Mouse (Mus musculus): ENCODE data around the gene Ascl3.

The Ascl3 gene

DNA sequence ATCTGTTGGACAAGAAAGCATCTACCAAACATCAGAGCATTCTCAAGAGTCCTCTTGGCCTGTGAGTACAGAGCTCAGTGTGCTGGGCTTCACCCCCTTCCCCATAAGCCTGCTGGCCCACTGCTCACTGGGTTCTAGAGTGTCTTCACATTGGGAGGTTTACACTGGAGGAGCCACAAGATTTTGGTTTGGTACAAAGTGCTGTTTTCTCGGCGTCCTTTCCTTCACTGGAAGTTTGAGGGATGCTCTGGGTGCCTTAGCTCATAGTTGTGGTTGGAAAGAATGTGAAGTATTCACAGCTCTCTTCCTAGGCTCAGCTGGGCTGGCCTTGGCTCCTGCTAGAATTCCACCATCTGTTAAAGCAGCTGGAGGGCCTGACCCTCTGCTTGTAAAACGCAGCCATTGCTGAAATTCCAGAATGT lies 22.6 kb downstream of the Ascl3 start:
- DNase-seq: peak; percentile 30

DNA sequence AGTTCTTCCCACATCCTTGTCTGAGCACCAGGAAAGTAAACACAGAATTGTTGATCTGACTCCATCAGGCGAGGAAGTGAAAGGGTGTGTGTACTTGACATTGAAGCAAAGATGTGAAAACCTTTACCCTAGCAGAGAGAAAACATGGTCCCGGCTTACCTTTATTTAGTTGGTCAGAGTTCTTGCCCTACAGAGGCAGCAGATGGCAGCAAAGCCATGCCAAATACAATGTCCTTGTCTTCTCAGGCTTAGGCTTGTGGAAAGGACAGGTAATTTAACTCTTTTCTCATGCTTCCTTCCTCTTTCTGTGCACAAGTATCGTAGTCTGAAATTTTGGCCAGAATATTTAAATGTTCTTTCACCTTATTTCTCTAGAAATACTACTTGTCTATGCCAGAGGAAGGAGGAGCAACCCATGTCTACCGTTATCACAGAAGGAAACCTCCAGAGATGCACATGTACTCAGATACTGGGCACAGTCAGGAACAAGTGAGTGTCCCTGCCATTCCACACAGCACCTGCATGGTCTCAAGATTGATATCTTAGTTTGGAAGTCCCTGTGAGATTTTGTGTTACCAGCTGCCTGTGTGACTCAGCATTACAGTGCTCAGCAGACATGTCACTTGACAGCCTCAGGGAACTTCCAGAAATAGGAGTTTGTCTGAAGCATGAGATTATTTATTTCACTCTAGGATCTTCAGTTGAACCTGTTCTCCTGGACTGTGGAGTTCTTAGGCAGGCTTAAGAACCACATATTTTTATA lies 24.3 kb downstream of the Ascl3 start:
- peak; percentile 62 for DNase-seq

DNA sequence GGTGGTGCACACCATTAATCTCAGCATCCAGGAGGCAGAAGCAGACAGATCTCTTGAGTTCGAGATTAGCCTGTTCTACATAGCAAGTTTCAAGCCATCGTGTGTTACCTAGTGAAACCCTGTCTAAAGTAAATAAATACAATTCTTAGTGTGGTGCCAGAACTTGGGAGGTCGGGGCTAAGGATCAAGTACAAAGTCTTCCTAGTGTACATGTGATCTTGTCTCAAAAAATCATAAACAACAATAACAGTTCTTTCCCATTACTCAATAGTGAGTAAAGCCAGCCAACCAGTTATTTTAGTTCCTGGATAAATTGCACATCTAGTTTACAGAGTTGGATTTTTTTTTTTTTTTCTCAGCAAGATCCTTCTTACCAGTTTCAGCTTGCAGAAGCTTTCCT lies 27.1 kb downstream of the Ascl3 start:
- DNase-seq: no peak

DNA sequence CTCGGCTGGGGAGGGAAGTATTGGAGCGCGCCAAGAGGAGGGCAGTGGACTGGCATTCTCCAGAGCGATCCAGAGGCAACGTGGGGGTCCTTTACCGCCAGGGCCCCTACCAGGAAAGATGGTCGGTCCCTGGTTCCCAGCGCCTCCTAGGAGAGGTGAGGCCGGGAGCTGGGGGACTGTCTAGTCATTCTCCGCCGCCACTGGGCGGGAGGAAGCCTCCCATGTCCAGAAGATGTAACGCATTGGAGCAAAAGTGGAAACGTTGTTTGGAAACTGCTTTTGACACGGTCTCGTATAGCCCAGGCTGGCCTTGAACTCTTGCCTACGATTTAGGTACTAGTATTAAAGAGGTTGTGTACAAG lies 27.5 kb downstream of the Ascl3 start:
- DNase-seq: no peak

DNA sequence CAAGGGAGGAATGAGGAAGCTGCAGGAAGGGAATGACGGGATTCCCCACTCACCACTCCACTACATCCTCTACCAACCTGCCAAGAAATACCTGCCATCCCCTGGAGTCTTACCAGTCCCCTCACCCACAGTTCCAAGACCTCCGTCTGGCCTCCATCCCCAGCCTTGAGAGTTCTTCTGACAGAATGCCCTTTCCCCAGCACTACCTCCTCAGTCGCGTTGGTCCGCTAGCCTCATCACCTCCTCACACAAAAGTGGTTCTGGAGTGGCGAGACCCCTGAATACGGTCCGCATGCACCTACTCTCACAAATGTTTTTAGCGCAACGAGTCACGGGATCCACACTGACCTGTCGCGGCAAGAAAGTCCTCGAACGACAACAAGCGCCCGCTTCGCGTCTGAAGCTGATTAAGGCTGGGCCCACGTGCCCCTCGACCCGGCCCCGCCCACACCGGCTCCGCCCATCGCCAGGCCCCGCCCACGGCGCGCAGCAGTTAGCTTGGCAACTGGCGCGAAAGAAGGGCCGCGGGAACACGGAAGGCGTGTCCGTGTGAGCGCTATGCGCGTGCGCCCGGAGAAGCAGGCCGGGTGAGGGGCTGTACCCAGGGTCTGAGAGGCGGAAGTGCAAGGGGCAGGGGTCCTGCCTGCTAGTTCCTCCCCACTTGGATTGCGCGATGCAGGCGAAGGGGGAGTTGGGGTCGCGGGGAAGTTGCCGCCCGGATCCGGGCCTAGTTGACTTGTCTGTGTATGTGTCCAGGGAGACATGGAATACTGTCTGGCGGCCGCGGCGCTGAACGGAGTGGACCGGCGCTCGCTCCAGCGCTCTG lies 28.1 kb downstream of the Ascl3 start, which contains the start of the genes St5 and Akip1:
TSS of gene St5 (minus strand) at position 416 of the 826 bp plus-strand sequence.
TSS of gene Akip1 (plus strand) at position 501 of the 826 bp plus-strand sequence.
- peak; percentile 97 for DNase-seq

DNA sequence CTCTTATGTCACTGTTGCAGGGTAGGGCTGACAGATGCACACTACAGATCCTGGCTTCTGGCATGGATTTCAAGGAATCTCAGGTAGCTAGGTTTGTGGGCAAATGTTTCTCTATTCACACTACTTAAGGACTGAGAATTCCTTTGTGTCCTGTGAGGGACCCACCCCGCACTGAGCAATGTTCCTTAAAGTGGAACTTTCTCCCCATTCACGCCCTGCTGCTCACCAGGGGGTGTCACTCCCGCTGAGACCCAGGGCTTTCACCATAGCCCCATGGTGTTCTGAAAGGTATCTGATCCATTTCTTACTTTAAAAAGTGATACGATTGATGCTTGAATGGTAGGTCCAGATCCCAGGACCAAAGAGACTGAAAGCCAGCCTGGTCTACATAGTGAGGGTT lies 28.8 kb downstream of the Ascl3 start:
- no peak for DNase-seq

DNA sequence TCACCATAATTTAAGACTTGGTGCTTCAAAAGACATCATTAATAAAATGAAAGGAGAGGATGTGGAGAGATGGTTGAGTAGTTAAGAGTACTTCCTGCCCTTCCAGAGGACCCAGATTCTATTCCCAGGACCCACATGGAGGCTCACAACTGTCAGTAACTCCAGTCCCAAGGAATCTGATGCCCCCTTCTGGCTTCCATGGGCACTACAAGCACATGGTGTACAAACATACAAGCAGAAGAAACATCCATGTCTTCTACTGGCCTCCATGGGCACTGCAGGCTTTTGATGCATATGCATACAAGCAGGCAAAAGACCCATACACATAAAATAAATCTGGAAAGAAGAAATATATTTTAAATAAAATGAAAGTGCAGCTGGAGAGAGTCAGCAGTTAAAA lies 31.3 kb downstream of the Ascl3 start:
- no peak for DNase-seq

DNA sequence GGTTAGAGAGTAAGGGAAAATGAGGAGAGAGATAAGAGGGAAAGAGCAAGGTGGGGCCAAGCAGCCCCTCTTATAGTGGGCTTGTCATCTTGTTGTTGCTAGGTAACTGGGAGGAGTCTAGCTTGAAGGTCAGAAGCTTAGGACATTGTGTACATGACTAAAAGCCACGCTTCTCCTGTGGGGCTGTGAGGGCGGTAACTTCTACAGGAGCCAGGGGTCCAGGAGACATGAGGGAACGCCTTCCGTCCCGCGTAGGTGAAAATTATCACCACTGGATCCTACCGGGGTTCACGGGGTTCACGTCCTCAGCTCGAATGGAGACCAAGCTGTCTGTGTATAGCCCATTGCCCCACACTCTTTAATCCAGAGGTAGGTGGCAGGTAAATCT lies 36.2 kb downstream of the Ascl3 start:
- no peak for DNase-seq

DNA sequence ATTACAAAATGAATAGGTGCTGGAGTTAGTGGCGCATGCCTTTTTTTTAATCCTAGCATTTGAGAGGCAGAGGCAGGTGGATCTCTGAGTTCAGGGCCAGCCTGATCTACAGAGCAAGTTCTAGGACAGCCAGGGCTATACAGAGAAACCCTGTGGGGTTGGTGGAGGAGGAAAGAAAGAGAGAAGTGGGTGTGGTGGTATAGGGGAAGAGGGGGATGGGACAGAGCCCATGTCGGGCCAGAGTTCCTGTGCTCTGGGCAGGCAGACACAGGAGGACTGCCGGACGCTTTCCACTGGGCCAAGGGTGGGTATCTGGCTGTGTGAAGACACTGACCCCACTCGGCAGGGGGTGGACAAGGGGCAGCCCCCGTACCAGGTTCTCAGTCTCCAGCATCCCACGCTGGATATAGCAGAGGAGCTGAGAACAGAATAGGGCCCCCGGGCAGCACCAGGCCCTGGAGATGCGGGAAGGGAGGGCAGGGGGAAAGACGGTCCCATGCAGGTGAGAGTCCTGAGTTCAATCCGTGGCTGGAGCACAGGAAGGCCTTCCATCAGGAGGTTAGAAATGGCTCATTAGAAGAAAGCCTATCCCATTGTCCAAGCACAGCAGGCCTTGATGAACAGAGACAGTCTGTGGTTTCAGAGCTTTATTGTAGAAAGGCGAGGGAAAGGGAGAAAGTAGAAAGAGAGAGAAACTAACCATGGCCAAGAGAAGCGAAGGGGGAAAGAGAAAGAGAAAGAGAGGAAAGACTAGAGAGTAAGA lies 36.8 kb downstream of the Ascl3 start:
- DNase-seq: no peak

DNA sequence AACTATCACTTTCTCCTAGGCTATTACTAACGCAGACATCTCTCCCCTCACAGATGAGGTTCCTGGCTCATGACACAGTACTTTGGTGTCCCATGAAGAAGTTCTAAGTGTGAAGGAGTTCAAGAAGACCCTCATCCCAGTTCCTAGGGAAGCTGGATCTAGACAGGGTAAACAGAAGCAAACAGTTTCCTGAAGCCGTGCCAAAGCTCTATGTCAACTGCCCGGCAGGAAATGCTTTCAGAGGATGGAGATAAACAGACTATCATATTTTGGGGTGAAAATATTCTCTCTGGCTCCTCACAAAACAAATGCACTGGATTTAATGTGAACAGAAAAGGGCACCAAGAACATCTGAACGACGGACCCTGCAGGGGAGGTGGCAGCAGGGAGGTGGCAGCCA lies 40.6 kb downstream of the Ascl3 start:
- no peak for DNase-seq

DNA sequence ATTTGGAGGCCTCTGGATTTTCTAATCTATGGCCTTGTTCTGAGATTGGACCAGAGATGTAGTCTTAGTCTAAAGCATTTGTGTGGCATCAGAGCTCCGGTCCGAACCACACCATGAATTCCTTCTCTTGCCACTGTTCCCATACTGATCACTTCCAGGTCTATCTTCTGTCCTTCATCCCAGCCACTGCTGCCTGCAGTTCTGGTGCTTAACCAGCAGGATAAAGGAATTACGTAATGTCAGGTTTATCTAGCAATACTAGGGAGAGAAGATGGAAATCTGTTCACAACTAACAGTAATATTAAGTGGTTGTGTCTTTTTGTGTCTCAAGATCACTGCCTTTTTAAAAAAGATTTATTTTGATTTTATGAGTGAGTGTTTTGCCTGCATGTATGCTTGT lies 41.4 kb downstream of the Ascl3 start:
- DNase-seq: no peak

DNA sequence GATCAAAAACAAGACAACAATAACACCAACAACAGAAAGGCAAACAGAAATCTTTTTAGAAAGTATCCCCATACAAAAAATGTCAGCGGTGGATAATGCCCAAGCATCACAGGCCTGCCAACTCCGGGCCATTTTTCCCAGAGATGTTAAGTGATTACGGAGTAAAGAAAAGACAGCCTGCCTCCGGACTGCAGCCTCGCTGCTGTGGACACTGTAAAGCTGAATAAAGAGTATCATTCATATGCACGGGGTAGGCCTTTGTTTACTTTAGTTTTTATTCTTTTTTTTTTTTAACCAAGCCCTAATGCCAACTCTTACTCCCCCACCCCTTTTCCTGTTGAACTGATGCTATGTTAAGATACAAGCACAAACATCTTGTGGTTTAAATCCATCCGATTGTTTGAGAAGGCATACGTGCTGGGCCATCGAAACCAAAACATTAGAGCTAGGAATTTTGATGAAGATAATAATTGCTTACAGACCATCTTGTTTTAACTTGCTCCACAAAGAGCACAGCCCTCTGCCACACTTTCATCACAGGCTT lies 44.9 kb downstream of the Ascl3 start:
- peak; percentile 17 for DNase-seq

DNA sequence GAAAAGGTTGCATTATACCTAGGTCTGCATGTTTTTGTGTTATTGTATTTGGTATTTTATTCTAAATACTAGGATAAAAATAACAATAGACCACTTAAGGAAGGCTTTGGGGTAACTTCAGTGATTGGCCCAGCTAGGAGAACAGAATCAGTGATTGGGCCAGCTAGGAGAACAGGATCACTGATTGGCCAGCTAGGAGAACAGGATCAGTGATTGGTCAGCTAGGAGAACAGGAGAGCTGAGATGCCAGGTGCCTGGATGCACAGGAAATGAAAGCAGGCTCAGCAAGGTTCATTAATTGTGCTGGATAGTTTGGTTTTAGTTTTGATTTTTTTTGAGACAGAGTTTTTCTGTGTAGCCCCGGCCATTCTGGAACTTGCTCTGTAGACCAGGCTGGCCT lies 50.6 kb downstream of the Ascl3 start:
- no peak for DNase-seq

DNA sequence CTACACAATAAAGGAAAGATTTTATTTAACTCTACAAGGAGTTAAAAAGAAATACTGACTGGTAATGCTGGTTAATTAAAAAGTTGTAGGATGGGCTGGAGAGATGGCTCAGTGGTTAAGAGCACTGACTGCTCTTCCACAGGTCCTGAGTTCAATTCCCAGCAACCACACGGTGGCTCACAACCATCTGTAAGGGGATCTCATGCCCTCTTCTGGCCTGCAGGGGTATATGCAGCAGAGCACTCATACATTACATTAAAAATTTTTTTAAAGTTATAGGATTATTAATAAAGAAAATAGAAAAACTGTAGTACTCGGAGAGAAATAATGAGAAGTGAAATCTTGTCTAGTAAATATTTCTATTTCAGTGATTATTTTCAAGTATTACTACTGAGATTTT lies 51.2 kb downstream of the Ascl3 start:
- no peak for DNase-seq
